Mouse (Mus musculus) limb, embryonic 11.5 days (tissue): ENCODE results near the gene Rbms3. TPM values are rescaled to one million over a fixed set of nuclear protein-coding genes. Genes with fewer than 3 reads are reported as not detected.

ENCODE experiments used
- ATAC-seq: fragments of 200-750 bp; cut with Nextera tagmentation; 2 replicates; pipeline ENCODE4 v1.8.0; 2017; ENCODE audit warnings: low read depth; ENCODE audit not compliant: insufficient number of reproducible peaks, low FRiP score, low TSS enrichment
- DNase-seq: peaks from one replicate; pipeline ENCODE4 v3.0.0-alpha.2; 2015; ENCODE audit warnings: low spot score
- H3K27ac ChIP-seq: fragments of 300-500 bp; sonication (generic); replicated peaks from 2 replicates; pipeline ENCODE4 v1.5.1; 2014; ENCODE audit warnings: low read depth, mild to moderate bottlenecking, low read length
- H3K27me3 ChIP-seq: fragments of 300-500 bp; sonication (generic); 2 replicates; pipeline ENCODE4 v1.6.1; 2014; ENCODE audit warnings: mild to moderate bottlenecking, low read length, mixed read lengths; ENCODE audit not compliant: control insufficient read depth, insufficient read depth
- H3K36me3 ChIP-seq: fragments of 300-500 bp; sonication (generic); 2 replicates; pipeline ENCODE4 v1.6.1; 2014; ENCODE audit warnings: mild to moderate bottlenecking, low read length, moderate library complexity, mixed read lengths; ENCODE audit not compliant: control insufficient read depth, insufficient read depth
- H3K4me1 ChIP-seq: fragments of 300-500 bp; sonication (generic); 2 replicates; pipeline ENCODE4 v1.6.1; 2014; ENCODE audit warnings: low read length, mixed read lengths; ENCODE audit not compliant: control insufficient read depth, insufficient read depth
- H3K4me2 ChIP-seq: fragments of 300-500 bp; sonication (generic); 2 replicates; pipeline ENCODE4 v1.6.1; 2014; ENCODE audit warnings: low read depth, mild to moderate bottlenecking, moderate library complexity; ENCODE audit not compliant: severe bottlenecking
- H3K4me3 ChIP-seq: fragments of 300-500 bp; sonication (generic); 2 replicates; pipeline ENCODE4 v1.5.1; 2014; ENCODE audit warnings: low read depth, low read length
- H3K9ac ChIP-seq: fragments of 300-500 bp; sonication (generic); 2 replicates; pipeline ENCODE4 v1.6.1; 2014; ENCODE audit warnings: mild to moderate bottlenecking, low read length
- H3K9me3 ChIP-seq: fragments of 300-500 bp; sonication (generic); 2 replicates; pipeline ENCODE4 v1.6.1; 2016; ENCODE audit warnings: low read length; ENCODE audit not compliant: control insufficient read depth
- WGBS: fragments of 180-500 bp; shearing (Covaris S2); extraction: QIAGEN DNeasy Blood & Tissue Kit; methylation state at CpG from one replicate; pipeline ENCODE4 v1.1.7; 2014; 5-methylcytosine and 5-hydroxymethylcytosine counted together
- polyA plus RNA-seq: library from polyadenylated mRNA; unstranded; fragments of >200 nt; fragmentation: Nextera tagmentation; extraction: Ambion mirVana; gene quantifications from 2 replicates; pipeline ENCODE4 v1.2.1, GENCODE M21; 2014

Rbms3 gene
- polyA plus RNA-seq, 1 experiment from 2014 or later, result 51.9 TPM

- Histone ChIP-seq H3K4me3 (no peak overlapping the region), H3K27ac (peak overlapping the region; percentile 89), H3K27me3 (no peaks in the 10 kb centered on the region), H3K36me3 (no peaks in the 10 kb centered on the region), H3K9me3 (no peaks in the 10 kb centered on the region), H3K4me2 (no peak overlapping the region), H3K9ac (no peak overlapping the region), H3K4me1 (peaks cover 23% of the 10 kb centered on the region)
- ATAC-seq (no peak), DNase-seq (no peak)
- WGBS, result 71% methylated on average over 4 of the region's 4 CpGs
Observed at GRCm38 (mm10) chr9:116808401-116808800, 821.3 kb downstream of the Rbms3 start.

- ATAC-seq (peak; percentile 87), DNase-seq (peak; percentile 75)
- H3K4me2 ChIP-seq, result no peak overlapping the region
- peaks cover 22% of the 10 kb centered on the region for H3K4me1 ChIP-seq
- H3K9ac ChIP-seq, result 0 out of 2 replicates have a peak overlapping the region, but pooled peaks have one; percentile 14
- no peaks in the 10 kb centered on the region for H3K27me3 ChIP-seq
- no peaks in the 10 kb centered on the region for H3K9me3 ChIP-seq
- no peaks in the 10 kb centered on the region for H3K36me3 ChIP-seq
- no peak overlapping the region for H3K4me3 ChIP-seq
- 40% methylated on average over 16 of the region's 16 CpGs for WGBS
- peak overlapping the region; percentile 89 for H3K27ac ChIP-seq
Observed at GRCm38 (mm10) chr9:116807166-116808081, 822.3 kb downstream of the Rbms3 start.

- no peak for ATAC-seq
- no peak for DNase-seq
- peaks cover 16% of the 10 kb centered on the region for H3K4me1 ChIP-seq
Observed at GRCm38 (mm10) chr9:116803292-116803731, 826.4 kb downstream of the Rbms3 start.

GRCm38 (mm10) chr9:116802602-116803001 lies 827.1 kb downstream of the Rbms3 start:
- Histone ChIP-seq H3K27ac (no peak overlapping the region), H3K4me1 (peaks cover 9% of the 10 kb centered on the region; the same call in 1 of the 2 replicates), H3K9ac (no peak overlapping the region), H3K27me3 (no peaks in the 10 kb centered on the region), H3K9me3 (no peaks in the 10 kb centered on the region), H3K4me2 (no peak overlapping the region), H3K36me3 (no peaks in the 10 kb centered on the region), H3K4me3 (no peak overlapping the region)
- DNase-seq (no peak), ATAC-seq (no peak)
- WGBS, result 89% methylated on average over 7 of the region's 7 CpGs

More at GRCm38 (mm10) chr9:116803292-116803731, 826.4 kb downstream of the Rbms3 start:
- H3K4me2 ChIP-seq, result no peak overlapping the region
- H3K4me3 ChIP-seq, result no peak overlapping the region
- H3K9me3 ChIP-seq, result no peaks in the 10 kb centered on the region
- WGBS, result 78% methylated on average over 3 of the region's 3 CpGs
- H3K27ac ChIP-seq, result no peak overlapping the region
- H3K36me3 ChIP-seq, result no peaks in the 10 kb centered on the region
- H3K9ac ChIP-seq, result no peak overlapping the region
- no peaks in the 10 kb centered on the region for H3K27me3 ChIP-seq

- Histone ChIP-seq H3K4me3 (no peak overlapping the region), H3K9ac (no peak overlapping the region), H3K27me3 (no peaks in the 10 kb centered on the region), H3K4me1 (no peaks in the 10 kb centered on the region), H3K9me3 (no peaks in the 10 kb centered on the region), H3K36me3 (no peaks in the 10 kb centered on the region), H3K27ac (no peak overlapping the region), H3K4me2 (no peak overlapping the region)
- DNase-seq (no peak), ATAC-seq (no peak)
- WGBS, result 67% methylated on average over 2 of the region's 2 CpGs
Observed at GRCm38 (mm10) chr9:116795240-116795955, 834.3 kb downstream of the Rbms3 start.

- H3K27me3 ChIP-seq, result no peaks in the 10 kb centered on the region
- no peak overlapping the region for H3K9ac ChIP-seq
- no peak for DNase-seq
- H3K4me2 ChIP-seq, result no peak overlapping the region
- H3K9me3 ChIP-seq, result no peaks in the 10 kb centered on the region; the same call in 1 of the 2 replicates
- no peak overlapping the region for H3K4me3 ChIP-seq
- no peak overlapping the region for H3K27ac ChIP-seq
- no peaks in the 10 kb centered on the region for H3K4me1 ChIP-seq
- H3K36me3 ChIP-seq, result no peaks in the 10 kb centered on the region
- no peak for ATAC-seq
- 81% methylated on average over 7 of the region's 7 CpGs for WGBS
Observed at GRCm38 (mm10) chr9:116791850-116792249, 837.9 kb downstream of the Rbms3 start.

- H3K36me3 ChIP-seq, result no peaks in the 10 kb centered on the region
- peak overlapping the region; percentile 24 for H3K27ac ChIP-seq
- DNase-seq (peak; percentile 70), ATAC-seq (0 out of 2 replicates have a peak, but pooled peaks have one; percentile 68)
- H3K4me1 ChIP-seq, result no peaks in the 10 kb centered on the region; the same call in 1 of the 2 replicates
- H3K27me3 ChIP-seq, result no peaks in the 10 kb centered on the region
- 34% methylated on average over 11 of the region's 11 CpGs for WGBS
- no peak overlapping the region for H3K4me3 ChIP-seq
- no peaks in the 10 kb centered on the region; the same call in 1 of the 2 replicates for H3K9me3 ChIP-seq
- no peak overlapping the region for H3K9ac ChIP-seq
- no peak overlapping the region for H3K4me2 ChIP-seq
Observed at GRCm38 (mm10) chr9:116786136-116787046, 843.3 kb downstream of the Rbms3 start.
